Mouse (Mus musculus) lung, embryonic 14.5 days (tissue): ENCODE measurements around the gene Trmt10c. TPM values are rescaled to one million over a fixed set of nuclear protein-coding genes. Genes with fewer than 3 reads are reported as not detected.

Experiments used
- ATAC-seq: fragments of 200-750 bp; cut with Nextera tagmentation; 2 replicates; pipeline ENCODE4 v1.8.0; 2017; ENCODE audit warnings: mild to moderate bottlenecking, moderate TSS enrichment, moderate library complexity; ENCODE audit not compliant: insufficient read depth
- DNase-seq: peaks from one replicate; pipeline ENCODE4 v3.0.0-alpha.2; 2015
- H3K27ac ChIP-seq: fragments of 300-500 bp; sonication (generic); 2 replicates; pipeline ENCODE4 v1.5.1; 2014; ENCODE audit warnings: low read depth, mild to moderate bottlenecking, moderate library complexity
- H3K27me3 ChIP-seq: fragments of 300-500 bp; sonication (generic); 2 replicates; pipeline ENCODE4 v1.6.1; 2014; ENCODE audit warnings: low read length, control low read depth; ENCODE audit not compliant: insufficient read depth
- H3K36me3 ChIP-seq: fragments of 300-500 bp; sonication (generic); 2 replicates; pipeline ENCODE4 v1.6.1; 2014; ENCODE audit warnings: control low read depth; ENCODE audit not compliant: insufficient read depth
- H3K4me1 ChIP-seq: fragments of 300-500 bp; sonication (generic); 2 replicates; pipeline ENCODE4 v1.6.1; 2014; ENCODE audit warnings: antibody characterized with exemption, control low read depth; ENCODE audit not compliant: insufficient read depth
- H3K4me2 ChIP-seq: fragments of 300-500 bp; sonication (generic); 2 replicates; pipeline ENCODE4 v1.6.1; 2014; ENCODE audit warnings: mild to moderate bottlenecking
- H3K4me3 ChIP-seq: fragments of 300-500 bp; sonication (generic); 2 replicates; pipeline ENCODE4 v1.5.1; 2014; ENCODE audit warnings: low read depth, low read length
- H3K9ac ChIP-seq: fragments of 300-500 bp; sonication (generic); 2 replicates; pipeline ENCODE4 v1.6.1; 2014
- H3K9me3 ChIP-seq: fragments of 300-500 bp; sonication (generic); 2 replicates; pipeline ENCODE4 v1.6.1; 2016; ENCODE audit warnings: low read depth, low read length, control low read depth
- CTCF ChIP-seq: IDR thresholded peaks from 2 replicates; pipeline ENCODE4 v1.5.1; 2016; ENCODE audit warnings: antibody characterized with exemption, low read depth
- WGBS: fragments of 180-500 bp; shearing (Covaris S2); extraction: QIAGEN DNeasy Blood & Tissue Kit; methylation state at CpG from one replicate; pipeline ENCODE4 v1.1.7; 2014; 5-methylcytosine and 5-hydroxymethylcytosine counted together
- polyA plus RNA-seq: library from polyadenylated mRNA; unstranded; fragments of >200 nt; fragmentation: Nextera tagmentation; extraction: Ambion mirVana; gene quantifications from 2 replicates; pipeline ENCODE4 v1.2.1, GENCODE M21; 2014

The Trmt10c gene
- polyA plus RNA-seq: 27.5 and 30.2 TPM in 2 replicates

DNA sequence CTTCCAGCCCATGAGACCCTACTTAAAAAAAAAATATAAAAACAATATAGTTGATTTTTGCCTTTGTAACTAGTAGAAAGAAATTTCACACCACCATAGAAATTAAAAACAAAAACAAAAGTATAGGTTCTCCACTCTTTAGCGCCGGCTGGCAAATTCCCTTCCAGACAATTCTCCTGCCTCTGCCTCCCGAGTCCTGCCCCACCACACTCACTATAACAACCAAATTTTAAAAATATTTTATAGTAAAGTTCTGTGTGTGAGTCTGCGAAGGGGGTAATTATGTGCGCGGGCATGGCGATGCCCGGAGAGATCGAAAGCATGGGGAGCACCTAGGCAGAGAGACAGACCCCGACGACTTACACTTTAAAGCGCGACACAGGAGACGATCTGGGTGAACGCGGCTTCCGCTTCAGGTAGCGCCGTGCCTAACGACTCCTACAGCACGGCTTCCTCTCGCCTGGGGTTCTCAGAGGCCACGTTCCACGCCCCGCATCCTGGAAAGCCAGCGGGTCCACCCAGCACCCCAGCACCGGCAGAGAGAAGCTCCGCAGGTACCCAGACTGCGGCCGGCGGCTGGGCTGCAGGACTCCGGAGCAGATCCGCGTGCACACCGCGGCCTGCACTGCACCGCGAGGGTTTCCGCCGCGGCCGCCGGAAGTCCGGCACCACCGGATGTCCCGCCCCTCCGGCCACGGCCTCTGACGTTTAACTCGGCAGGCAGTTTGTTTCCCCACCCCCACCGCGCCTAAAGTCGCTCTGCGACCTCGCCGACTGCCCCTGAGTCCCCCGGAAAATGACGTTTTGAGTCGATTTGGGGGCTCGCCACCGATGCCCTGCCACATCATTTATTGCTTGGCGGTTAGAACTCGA lies at the start of gene Trmt10c:
TSS of gene Trmt10c (minus strand) at position 682 of the 873 bp plus-strand sequence.
- WGBS: under 1% methylated on average over 63 of the region's 63 CpGs
- Histone ChIP-seq H3K4me3 (peak within 1 kb of the TSS; percentile 72), H3K4me2 (peak within 1 kb of the TSS; percentile 89), H3K36me3 (peaks cover 33% of the 10 kb centered on the region), H3K9ac (peak within 1 kb of the TSS; percentile 81), H3K27ac (peak within 1 kb of the TSS; percentile 82), H3K4me1 (0 out of 2 replicates have a peak, but pooled peaks cover 6% of the 10 kb centered on the region), H3K27me3 (no peaks in the 10 kb centered on the region), H3K9me3 (no peaks in the 10 kb centered on the region)
- DNase-seq: peak; percentile 98
- ATAC-seq: peak; percentile 100
- no peak for TF ChIP-seq CTCF

- ATAC-seq (no peak), DNase-seq (no peak)
- 0 out of 2 replicates have a peak, but pooled peaks cover 7% of the 10 kb centered on the region for H3K36me3 ChIP-seq
These were observed 48.7 kb upstream of the Trmt10c start for GRCm38 (mm10) chr16:56086336-56086735.

DNA sequence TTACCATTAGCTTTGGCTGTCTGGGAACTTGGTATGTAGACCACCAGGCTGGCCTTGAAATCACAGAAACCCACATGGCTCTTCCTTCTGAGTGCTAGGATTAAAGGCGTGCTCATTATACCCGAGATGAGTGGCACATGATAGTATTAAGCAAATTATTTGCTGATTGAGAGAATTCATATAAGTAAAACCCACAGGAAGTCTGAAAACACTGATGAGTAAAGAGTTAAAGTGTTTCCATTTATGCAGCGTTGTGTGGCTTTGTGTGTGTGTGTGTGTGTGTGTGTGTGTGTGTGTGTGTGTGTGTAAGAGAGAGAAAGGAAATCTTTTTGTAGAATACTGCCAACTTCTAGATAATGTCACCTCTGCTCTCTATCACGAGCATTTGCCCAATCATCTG lies 44.1 kb upstream of the Trmt10c start:
- H3K9me3 ChIP-seq: no peaks in the 10 kb centered on the region
- H3K4me2 ChIP-seq: no peak overlapping the region
- H3K9ac ChIP-seq: no peak overlapping the region
- no peak for TF ChIP-seq CTCF
- 80% methylated on average over 4 of the region's 4 CpGs for WGBS
- no peak overlapping the region for H3K4me3 ChIP-seq
- H3K27ac ChIP-seq: no peak overlapping the region
- DNase-seq (no peak), ATAC-seq (no peak)
- 0 out of 2 replicates have a peak, but pooled peaks cover 5% of the 10 kb centered on the region for H3K36me3 ChIP-seq
- H3K27me3 ChIP-seq: no peaks in the 10 kb centered on the region
- H3K4me1 ChIP-seq: no peaks in the 10 kb centered on the region

More at GRCm38 (mm10) chr16:56086336-56086735, 48.7 kb upstream of the Trmt10c start:
- no peak overlapping the region for H3K4me3 ChIP-seq
- H3K4me2 ChIP-seq: no peak overlapping the region
- no peak overlapping the region for H3K27ac ChIP-seq
- H3K9ac ChIP-seq: no peak overlapping the region
- no peaks in the 10 kb centered on the region for H3K4me1 ChIP-seq
- TF ChIP-seq CTCF: no peak
- WGBS: 87% methylated on average over 2 of the region's 2 CpGs
- H3K9me3 ChIP-seq: no peaks in the 10 kb centered on the region
- H3K27me3 ChIP-seq: no peaks in the 10 kb centered on the region

DNA sequence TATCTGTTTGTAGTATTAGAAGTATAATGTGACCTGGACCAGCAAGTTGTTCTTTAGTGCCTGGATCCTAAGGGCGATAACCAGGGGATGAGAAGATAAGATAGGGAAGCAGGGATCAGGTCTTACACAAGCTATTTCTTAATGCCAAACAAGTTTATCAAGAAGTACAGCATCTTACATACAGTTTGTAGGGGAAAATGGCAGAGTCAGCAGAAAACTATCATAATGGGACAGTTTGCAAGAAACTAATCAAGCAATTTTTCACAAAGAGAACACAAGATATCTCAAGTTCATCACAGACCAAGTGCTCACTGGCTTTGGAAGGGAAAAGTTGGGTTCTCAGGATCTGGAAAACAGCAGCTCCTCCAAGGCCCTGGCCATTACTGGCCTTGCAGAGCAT lies 41.8 kb upstream of the Trmt10c start:
- Histone ChIP-seq H3K27me3 (no peaks in the 10 kb centered on the region), H3K9me3 (no peaks in the 10 kb centered on the region), H3K4me3 (no peak overlapping the region), H3K9ac (no peak overlapping the region), H3K4me1 (no peaks in the 10 kb centered on the region), H3K27ac (no peak overlapping the region), H3K36me3 (no peaks in the 10 kb centered on the region), H3K4me2 (no peak overlapping the region)
- no peak for DNase-seq
- no peak for ATAC-seq
- no peak for TF ChIP-seq CTCF
- WGBS: 87% methylated on average over 1 of the region's 1 CpGs

GRCm38 (mm10) chr16:56076121-56076869 lies 38.7 kb upstream of the Trmt10c start:
- 10% methylated on average over 11 of the region's 11 CpGs for WGBS
- peak overlapping the region; percentile 61 for H3K9ac ChIP-seq
- peak overlapping the region; percentile 66 for H3K4me3 ChIP-seq
- H3K4me2 ChIP-seq: peak overlapping the region; percentile 60
- no peaks in the 10 kb centered on the region for H3K9me3 ChIP-seq
- TF ChIP-seq CTCF: no peak
- H3K27ac ChIP-seq: 0 out of 2 replicates have a peak overlapping the region, but pooled peaks have one; percentile 77
- ATAC-seq: no peak
- H3K4me1 ChIP-seq: no peaks in the 10 kb centered on the region
- no peaks in the 10 kb centered on the region for H3K27me3 ChIP-seq
- no peaks in the 10 kb centered on the region for H3K36me3 ChIP-seq
- DNase-seq: peak; percentile 15

DNA sequence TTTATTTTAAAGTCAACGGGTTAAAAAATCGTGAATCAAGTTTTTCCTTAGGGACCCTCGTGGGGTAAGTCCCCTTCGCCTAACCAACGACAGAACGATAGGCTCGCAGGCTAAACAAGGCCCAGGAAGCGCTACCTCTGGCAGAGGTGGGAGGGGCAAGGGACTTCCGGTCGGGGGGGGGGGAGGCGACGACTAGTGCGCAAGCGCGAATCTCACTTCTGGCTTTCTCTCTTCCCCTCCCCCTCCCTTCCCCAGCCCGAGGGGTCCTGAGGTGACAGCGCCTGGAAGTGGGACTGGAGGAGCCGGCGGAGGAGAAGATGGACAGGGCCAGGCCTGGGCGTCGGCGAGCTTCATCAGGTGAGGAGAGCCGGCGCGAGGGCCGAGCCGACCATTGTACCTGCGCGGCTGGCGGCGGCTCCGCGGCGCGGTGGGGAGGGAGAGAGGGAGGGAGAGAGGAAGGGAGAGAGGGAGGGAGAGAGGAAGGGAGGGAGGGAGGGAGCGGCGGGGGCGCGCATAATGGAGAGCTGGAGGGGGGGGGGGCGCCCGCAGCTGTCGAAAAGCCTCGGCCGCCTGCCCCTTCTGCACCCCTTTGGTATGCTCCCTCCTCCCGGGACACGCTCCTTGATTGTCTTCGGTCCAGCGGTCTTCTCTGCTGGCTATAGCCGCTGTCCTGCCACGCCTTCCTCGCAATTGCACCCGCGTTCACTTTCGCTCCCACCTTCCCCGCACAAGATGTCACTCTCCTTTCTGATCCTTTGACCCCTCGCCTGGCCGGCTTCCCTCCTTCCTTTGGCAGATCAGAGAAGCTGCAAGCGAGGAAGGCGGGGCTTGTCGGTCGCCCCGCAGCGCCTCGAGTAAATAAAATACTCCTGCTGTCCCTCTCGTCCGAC lies 37.8 kb upstream of the Trmt10c start:
- Histone ChIP-seq H3K4me1 (no peaks in the 10 kb centered on the region), H3K27me3 (no peaks in the 10 kb centered on the region)
- WGBS: under 1% methylated on average over 45 of the region's 66 CpGs

More for the DNA sequence above, 37.8 kb upstream of the Trmt10c start:
- no peaks in the 10 kb centered on the region for H3K36me3 ChIP-seq
- peak overlapping the region; percentile 66 for H3K4me3 ChIP-seq
- no peaks in the 10 kb centered on the region for H3K9me3 ChIP-seq
- ATAC-seq (peak; percentile 86), DNase-seq (peak; percentile 91)
- peak overlapping the region; percentile 61 for H3K9ac ChIP-seq
- H3K4me2 ChIP-seq: peak overlapping the region; percentile 60
- H3K27ac ChIP-seq: peak overlapping the region; percentile 77
- no peak for TF ChIP-seq CTCF
